Mouse (Mus musculus) right cerebral cortex, postnatal 14 days (tissue): ENCODE data around the gene March4.

Experiments used
- DNase-seq: peaks from one replicate; pipeline ENCODE4 v3.0.0; 2022

March4 gene

GRCm38 (mm10) chr1:72380544-72380943 is 156.2 kb downstream of the March4 start:
- DNase-seq, result no peak

DNA sequence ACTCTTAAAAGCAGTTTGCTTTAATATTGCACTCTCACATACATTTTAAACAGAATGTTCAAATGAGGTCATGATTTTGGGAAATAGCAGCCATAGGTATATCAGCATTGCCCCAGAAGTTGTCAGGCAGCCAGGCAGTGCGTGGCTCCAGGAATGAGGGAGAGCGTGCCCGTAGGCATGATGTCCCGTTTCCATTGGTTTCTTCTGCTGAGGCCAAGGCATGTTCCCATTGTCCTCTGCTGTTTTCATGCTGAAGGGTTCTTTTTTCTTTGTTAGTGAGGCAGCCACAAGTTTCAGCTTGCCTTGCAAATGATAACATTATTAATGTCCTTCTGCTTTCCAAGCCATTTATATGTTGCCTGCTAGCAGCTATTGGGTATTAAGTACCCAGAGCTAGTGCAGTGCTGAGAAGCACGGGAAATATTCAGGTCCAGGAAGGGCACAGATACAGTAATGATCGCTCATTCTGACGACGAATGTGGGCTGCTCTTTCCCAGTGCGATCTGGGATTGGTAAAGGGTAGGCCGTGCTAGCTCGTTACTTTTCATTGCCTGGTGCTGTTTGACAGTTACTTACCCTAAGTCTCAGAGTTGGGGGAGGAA is 156.9 kb downstream of the March4 start:
- no peak for DNase-seq

DNA sequence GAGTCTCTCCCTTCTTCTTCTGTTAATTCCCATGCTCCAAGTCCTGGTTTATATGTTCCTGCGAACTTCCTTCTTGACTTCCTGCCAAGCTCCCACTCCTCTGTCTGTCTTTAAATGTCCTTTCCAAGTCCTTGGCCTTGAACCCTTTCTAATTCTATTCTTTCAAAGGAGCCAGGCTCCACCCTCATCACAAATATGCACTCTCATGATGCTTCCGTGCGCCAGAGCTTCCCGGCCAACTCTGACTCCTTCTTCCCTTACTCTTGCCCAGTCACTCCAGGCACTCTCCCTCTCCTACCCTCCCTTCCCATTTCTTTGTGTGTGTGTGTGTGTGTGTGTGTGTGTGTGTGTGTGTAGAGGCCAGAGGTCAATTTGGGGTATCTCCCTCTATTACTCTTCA is 158.6 kb downstream of the March4 start:
- DNase-seq, result no peak
